Mouse (Mus musculus) layer of hippocampus, adult 11-12 months (tissue): ENCODE measurements around the gene Ank3.
"Not testable (repeated sequence)": the region's sequence is repeated elsewhere in the genome, so short reads cannot be mapped to it uniquely, and the experiment has no call there.

ENCODE experiments used
- DNase-seq: peaks from one replicate; pipeline ENCODE4 v3.0.0; 2022; ENCODE audit warnings: low spot score

Ank3 gene

GRCm38 (mm10) chr10:69398763-69399590 lies at the start of gene Ank3:
TSS of gene Ank3 (plus strand) at chr10:69398773.
- DNase-seq: no peak

GRCm38 (mm10) chr10:69351071-69351841 lies 47.3 kb upstream of the Ank3 start:
- no peak for DNase-seq

- no peak for DNase-seq
Observed at GRCm38 (mm10) chr10:69351842-69352211, 46.7 kb upstream of the Ank3 start.

GRCm38 (mm10) chr10:69352212-69353085 lies 46.1 kb upstream of the Ank3 start, which contains the start of gene Cdk1:
TSS of gene Cdk1 (minus strand) at chr10:69352938.
- peak; percentile 92 for DNase-seq

GRCm38 (mm10) chr10:69353086-69353479 lies 45.5 kb upstream of the Ank3 start:
- DNase-seq: not testable (repeated sequence)

GRCm38 (mm10) chr10:69359666-69360065 lies 38.9 kb upstream of the Ank3 start:
- DNase-seq: no peak

- no peak for DNase-seq
Observed at GRCm38 (mm10) chr10:69366208-69366607, 32.4 kb upstream of the Ank3 start.

- DNase-seq: peak; percentile 9
Observed at GRCm38 (mm10) chr10:69366877-69367387, 31.6 kb upstream of the Ank3 start.

GRCm38 (mm10) chr10:69369321-69369720 lies 29.3 kb upstream of the Ank3 start:
- DNase-seq: no peak

- DNase-seq: peak; percentile 12
Observed at GRCm38 (mm10) chr10:69371441-69371840, 27.1 kb upstream of the Ank3 start.

- DNase-seq: no peak
Observed at GRCm38 (mm10) chr10:69372061-69372460, 26.5 kb upstream of the Ank3 start.

- no peak for DNase-seq
Observed at GRCm38 (mm10) chr10:69373796-69374550, 24.6 kb upstream of the Ank3 start.

GRCm38 (mm10) chr10:69375154-69375553 lies 23.4 kb upstream of the Ank3 start:
- no peak for DNase-seq

GRCm38 (mm10) chr10:69383186-69383585 lies 15.4 kb upstream of the Ank3 start:
- DNase-seq: no peak

GRCm38 (mm10) chr10:69384640-69385039 lies 13.9 kb upstream of the Ank3 start:
- DNase-seq: no peak

- no peak for DNase-seq
Observed at GRCm38 (mm10) chr10:69385136-69385535, 13.4 kb upstream of the Ank3 start.

GRCm38 (mm10) chr10:69386767-69387166 lies 11.8 kb upstream of the Ank3 start:
- no peak for DNase-seq

GRCm38 (mm10) chr10:69389511-69389910 lies 9.1 kb upstream of the Ank3 start:
- DNase-seq: no peak

GRCm38 (mm10) chr10:69398197-69398762 lies 293 bp upstream of the Ank3 start:
- DNase-seq: no peak

GRCm38 (mm10) chr10:69399814-69400385 lies 1.3 kb downstream of the Ank3 start:
- no peak for DNase-seq
